8 mouse cellular contexts compared by ENCODE assay signal in the genomic region with DNA sequence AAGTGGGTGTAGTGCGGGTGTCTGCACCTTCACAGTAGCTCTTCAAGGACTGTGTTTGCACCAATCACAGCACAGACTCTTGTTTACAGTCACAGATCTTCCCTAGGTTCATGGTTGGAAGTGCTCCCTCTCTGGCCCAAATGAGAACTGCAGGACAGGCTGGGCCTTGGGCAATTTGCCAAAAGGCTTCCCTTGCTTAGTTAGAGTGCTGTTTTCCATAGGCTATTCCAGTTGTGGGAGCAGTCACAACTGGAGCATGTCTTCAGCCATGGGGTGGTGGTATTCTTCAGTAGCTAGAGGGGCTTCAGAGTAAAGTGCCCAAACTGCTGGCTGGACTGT. TPM values are rescaled to one million over a fixed set of nuclear protein-coding genes. Genes with fewer than 3 reads are reported as not detected.
DNase-seq lines count a peak whose midpoint lies in the region; ATAC-seq and TF ChIP-seq lines count a peak whose summit lies in the region.

No protein-coding gene starts in this region.

- H3K27me3 ChIP-seq in G1E (ENCODE audit: insufficient read depth, low read length): no peaks in the 10 kb centered on the region
- H3K27me3 ChIP-seq in hindbrain, embryonic 11.5 days (ENCODE audit: control insufficient read depth, insufficient read depth, low read length): no peaks in the 10 kb centered on the region
- H3K27me3 ChIP-seq in lung, embryonic 16.5 days (ENCODE audit: control insufficient read depth, insufficient read depth, low read depth, low read length): no peaks in the 10 kb centered on the region

- no peaks in the 10 kb centered on the region for H3K36me3 ChIP-seq in G1E (replicated peaks)
- H3K36me3 ChIP-seq in hindbrain, embryonic 11.5 days (ENCODE audit: control insufficient read depth, insufficient read depth, low read length): no peaks in the 10 kb centered on the region
- H3K36me3 ChIP-seq in lung, embryonic 16.5 days (ENCODE audit: control insufficient read depth, insufficient read depth, low read length): no peaks in the 10 kb centered on the region

- WGBS in hindbrain, embryonic 11.5 days: 17% methylated on average over 1 of the region's 1 CpGs
- WGBS in lung, embryonic 16.5 days: 13% methylated on average over 1 of the region's 1 CpGs

- no peaks in the 10 kb centered on the region for H3K9me3 ChIP-seq in G1E (replicated peaks)
- H3K9me3 ChIP-seq in hindbrain, embryonic 11.5 days (ENCODE audit: control insufficient read depth, low read length): no peaks in the 10 kb centered on the region
- no peaks in the 10 kb centered on the region for H3K9me3 ChIP-seq in lung, embryonic 16.5 days (ENCODE audit: control insufficient read depth, low read length)

- H3K4me2 ChIP-seq in hindbrain, embryonic 11.5 days (replicated peaks; ENCODE audit: low read depth, low read length): no peak overlapping the region
- no peak overlapping the region for H3K4me2 ChIP-seq in lung, embryonic 16.5 days (ENCODE audit: low read depth, low read length)

- no peak; the same call in 1 of the 2 replicates for ATAC-seq in G1E (ENCODE audit: extremely low read depth, insufficient number of reproducible peaks, low FRiP score, poor library complexity, severe bottlenecking)
- ATAC-seq in hindbrain, embryonic 11.5 days (ENCODE audit: low FRiP score): peak; percentile 87
- peak; percentile 58 for ATAC-seq in lung, embryonic 16.5 days (ENCODE audit: low read depth)

- H3K27ac ChIP-seq in hindbrain, embryonic 11.5 days (ENCODE audit: low read depth, low read length): no peak overlapping the region
- H3K27ac ChIP-seq in lung, embryonic 16.5 days (ENCODE audit: low read length): peak overlapping the region; percentile 7; the same call in 1 of the 2 replicates

- H3K4me1 ChIP-seq in G1E (ENCODE audit: insufficient read depth, low read depth, low read length): no peaks in the 10 kb centered on the region
- H3K4me1 ChIP-seq in hindbrain, embryonic 11.5 days (replicated peaks; ENCODE audit: control insufficient read depth, insufficient read depth, low read length): no peaks in the 10 kb centered on the region
- peaks cover 14% of the 10 kb centered on the region; the same call in 1 of the 2 replicates for H3K4me1 ChIP-seq in lung, embryonic 16.5 days (replicated peaks; ENCODE audit: control insufficient read depth, insufficient read depth, low read length)

- no peak for DNase-seq in G1E (ENCODE audit: low spot score)
- peak; percentile 27 to 55 for DNase-seq in cerebellum, adult 18-20 months
- peak; percentile 70 for DNase-seq in forelimb bud, embryonic 11.5 days (ENCODE audit: low read depth, low spot score)
- peak; percentile 87 for DNase-seq in hindbrain, embryonic 11.5 days (ENCODE audit: low spot score)
- DNase-seq in layer of hippocampus, adult 9-11 months: peak; percentile 56
- DNase-seq in ovary, postnatal 36 days (ENCODE audit: low spot score): peak; percentile 84
- DNase-seq in thymus, postnatal 25 days: peak; percentile 70

- H3K9ac ChIP-seq in hindbrain, embryonic 11.5 days (ENCODE audit: low read depth, low read length): no peak overlapping the region
- H3K9ac ChIP-seq in lung, embryonic 16.5 days (ENCODE audit: low read length): no peak overlapping the region

- TF ChIP-seq CTCF in G1E (IDR thresholded peaks at IDR 0.05; ENCODE audit: low read depth, low read length): peak; percentile 67

- no peak overlapping the region for H3K4me3 ChIP-seq in G1E (ENCODE audit: low read depth, low read length)
- no peak overlapping the region for H3K4me3 ChIP-seq in hindbrain, embryonic 11.5 days (ENCODE audit: low read depth, low read length)
- no peak overlapping the region for H3K4me3 ChIP-seq in lung, embryonic 16.5 days (ENCODE audit: low read length)

RNA-seq across cellular contexts. Expression of a gene that starts 15.0 kb away (rescaled TPM):
- total RNA-seq in G1E (2014; fragmentation: Nextera tagmentation) (not detected in 2 replicates), G1E (2017) (0.06 and 0.11 TPM in 2 replicates)
- not detected in 2 replicates for polyA plus RNA-seq in G1E (2012)
- polyA plus RNA-seq in hindbrain, embryonic 11.5 days (2014; fragmentation: Nextera tagmentation; extraction: Ambion mirVana): 0.33 and 0.46 TPM in 2 replicates
- polyA plus RNA-seq in lung, embryonic 16.5 days (2015; fragmentation: Nextera tagmentation; extraction: Ambion mirVana): 1.5 and 1.6 TPM in 2 replicates

RNA-seq across cellular contexts. Expression of a gene that starts 26.6 kb away (rescaled TPM):
- total RNA-seq in G1E (2014; fragmentation: Nextera tagmentation): not detected in 2 replicates
- 0.22 TPM in 1 of 2 replicates, not detected in the other for total RNA-seq in G1E (2017)
- polyA plus RNA-seq in G1E (2012): not detected in 2 replicates
- 12.5 and 12.9 TPM in 2 replicates for polyA plus RNA-seq in hindbrain, embryonic 11.5 days (2014; fragmentation: Nextera tagmentation; extraction: Ambion mirVana)
- 2.8 and 3.7 TPM in 2 replicates for polyA plus RNA-seq in lung, embryonic 16.5 days (2015; fragmentation: Nextera tagmentation; extraction: Ambion mirVana)

RNA-seq across cellular contexts. Expression of a gene that starts 28.1 kb away (rescaled TPM):
- not detected in 2 replicates for total RNA-seq in G1E (2014; fragmentation: Nextera tagmentation)
- total RNA-seq in G1E (2017): under 0.01 and 0.05 TPM in 2 replicates
- polyA plus RNA-seq in G1E (2012): not detected in 2 replicates
- polyA plus RNA-seq in hindbrain, embryonic 11.5 days (2014; fragmentation: Nextera tagmentation; extraction: Ambion mirVana): 1.3 and 1.4 TPM in 2 replicates
- 35.9 and 37.0 TPM in 2 replicates for polyA plus RNA-seq in lung, embryonic 16.5 days (2015; fragmentation: Nextera tagmentation; extraction: Ambion mirVana)

RNA-seq across cellular contexts. Expression of a gene that starts 38.0 kb away (rescaled TPM):
- total RNA-seq in G1E (2014; fragmentation: Nextera tagmentation): not detected in 2 replicates
- total RNA-seq in G1E (2017): 0.11 TPM in 1 of 2 replicates, not detected in the other
- polyA plus RNA-seq in G1E (2012): not detected in 2 replicates
- polyA plus RNA-seq in hindbrain, embryonic 11.5 days (2014; fragmentation: Nextera tagmentation; extraction: Ambion mirVana): not detected in 2 replicates
- 0.36 and 0.50 TPM in 2 replicates for polyA plus RNA-seq in lung, embryonic 16.5 days (2015; fragmentation: Nextera tagmentation; extraction: Ambion mirVana)

Comparison
In these comparisons a context has a peak if more than half of its experiments do, and no peak if none do; other contexts are left out.
1. RNA of a gene that starts 28.1 kb away (polyA plus RNA-seq): 35.9 to 37.0 TPM in lung, embryonic 16.5 days; 1.3 to 1.4 TPM in hindbrain, embryonic 11.5 days and not detected in G1E; every median in the first group is over 10 times any median in the second.